Mouse (Mus musculus): ENCODE results near the gene Mylk4. TPM values are rescaled to one million over a fixed set of nuclear protein-coding genes. Genes with fewer than 3 reads are reported as not detected.
A peak's percentile ranks its signal among the peaks of the same experiment; 100 is the strongest.

Mylk4 gene
- polyA plus RNA-seq, 1 experiment: not detected

- Histone ChIP-seq H3K27ac (ENCODE audit: insufficient read depth, low read depth, low read length) (no peak overlapping the region), H3K4me3 (ENCODE audit: insufficient read depth, low read length) (no peak overlapping the region), H3K4me1 (ENCODE audit: control insufficient read depth, insufficient read depth, low read length) (no peaks in the 10 kb centered on the region)
- no peak for TF ChIP-seq POLR2A (IDR thresholded peaks at IDR 0.05; ENCODE audit: borderline replicate concordance, low read depth, low read length)
- no peak for TF ChIP-seq CTCF (IDR thresholded peaks at IDR 0.05; ENCODE audit: low read depth, low read length)
Observed at GRCm38 (mm10) chr13:32699376-32699775, 84.4 kb downstream of the Mylk4 start.

- TF ChIP-seq POLR2A (IDR thresholded peaks at IDR 0.05; ENCODE audit: borderline replicate concordance, low read depth, low read length) (no peak), CTCF (IDR thresholded peaks at IDR 0.05; ENCODE audit: low read depth, low read length) (no peak)
- Histone ChIP-seq H3K27ac (ENCODE audit: insufficient read depth, low read depth, low read length) (no peak overlapping the region), H3K4me1 (ENCODE audit: control insufficient read depth, insufficient read depth, low read length) (no peaks in the 10 kb centered on the region), H3K4me3 (ENCODE audit: insufficient read depth, low read length) (no peak overlapping the region)
Observed at GRCm38 (mm10) chr13:32698956-32699355, 84.8 kb downstream of the Mylk4 start.

- Histone ChIP-seq H3K27ac (ENCODE audit: insufficient read depth, low read depth, low read length) (no peak overlapping the region), H3K4me3 (ENCODE audit: insufficient read depth, low read length) (no peak overlapping the region), H3K4me1 (ENCODE audit: control insufficient read depth, insufficient read depth, low read length) (no peaks in the 10 kb centered on the region)
- TF ChIP-seq CTCF (IDR thresholded peaks at IDR 0.05; ENCODE audit: low read depth, low read length) (no peak), POLR2A (IDR thresholded peaks at IDR 0.05; ENCODE audit: borderline replicate concordance, low read depth, low read length) (no peak)
Observed at GRCm38 (mm10) chr13:32693886-32694455, 89.8 kb downstream of the Mylk4 start.

- Histone ChIP-seq H3K4me1 (ENCODE audit: control insufficient read depth, insufficient read depth, low read length) (no peaks in the 10 kb centered on the region), H3K4me3 (ENCODE audit: insufficient read depth, low read length) (no peak overlapping the region), H3K27ac (ENCODE audit: insufficient read depth, low read depth, low read length) (no peak overlapping the region)
- TF ChIP-seq POLR2A (IDR thresholded peaks at IDR 0.05; ENCODE audit: borderline replicate concordance, low read depth, low read length) (no peak), CTCF (IDR thresholded peaks at IDR 0.05; ENCODE audit: low read depth, low read length) (no peak)
Observed at GRCm38 (mm10) chr13:32692563-32692962, 91.2 kb downstream of the Mylk4 start.

GRCm38 (mm10) chr13:32690279-32690678 is 93.5 kb downstream of the Mylk4 start:
- TF ChIP-seq CTCF (IDR thresholded peaks at IDR 0.05; ENCODE audit: low read depth, low read length) (no peak), POLR2A (IDR thresholded peaks at IDR 0.05; ENCODE audit: borderline replicate concordance, low read depth, low read length) (no peak)
- Histone ChIP-seq H3K4me3 (ENCODE audit: insufficient read depth, low read length) (no peak overlapping the region), H3K4me1 (ENCODE audit: control insufficient read depth, insufficient read depth, low read length) (no peaks in the 10 kb centered on the region), H3K27ac (ENCODE audit: insufficient read depth, low read depth, low read length) (no peak overlapping the region)

- TF ChIP-seq POLR2A (IDR thresholded peaks at IDR 0.05; ENCODE audit: borderline replicate concordance, low read depth, low read length) (no peak), CTCF (IDR thresholded peaks at IDR 0.05; ENCODE audit: low read depth, low read length) (peak; percentile 31; the same call in 1 of the 2 replicates)
- Histone ChIP-seq H3K27ac (ENCODE audit: insufficient read depth, low read depth, low read length) (no peak overlapping the region), H3K4me3 (ENCODE audit: insufficient read depth, low read length) (no peak overlapping the region), H3K4me1 (ENCODE audit: control insufficient read depth, insufficient read depth, low read length) (peaks cover 3% of the 10 kb centered on the region; the same call in 1 of the 2 replicates)
Observed at GRCm38 (mm10) chr13:32680868-32681515, 102.8 kb downstream of the Mylk4 start.

GRCm38 (mm10) chr13:32680121-32680551 is 103.6 kb downstream of the Mylk4 start:
- H3K4me1 ChIP-seq (ENCODE audit: control insufficient read depth, insufficient read depth, low read length): peaks cover 3% of the 10 kb centered on the region; the same call in 1 of the 2 replicates
- TF ChIP-seq CTCF (IDR thresholded peaks at IDR 0.05; ENCODE audit: low read depth, low read length): no peak
- no peak for TF ChIP-seq POLR2A (IDR thresholded peaks at IDR 0.05; ENCODE audit: borderline replicate concordance, low read depth, low read length)
- no peak overlapping the region for H3K4me3 ChIP-seq (ENCODE audit: insufficient read depth, low read length)
- H3K27ac ChIP-seq (ENCODE audit: insufficient read depth, low read depth, low read length): no peak overlapping the region

- H3K4me1 ChIP-seq (ENCODE audit: control insufficient read depth, insufficient read depth, low read length): peaks cover 3% of the 10 kb centered on the region; the same call in 1 of the 2 replicates
- H3K27ac ChIP-seq (ENCODE audit: insufficient read depth, low read depth, low read length): no peak overlapping the region
- H3K4me3 ChIP-seq (ENCODE audit: insufficient read depth, low read length): no peak overlapping the region
- TF ChIP-seq POLR2A (IDR thresholded peaks at IDR 0.05; ENCODE audit: borderline replicate concordance, low read depth, low read length) (no peak), CTCF (IDR thresholded peaks at IDR 0.05; ENCODE audit: low read depth, low read length) (no peak)
Observed at GRCm38 (mm10) chr13:32678998-32679397, 104.8 kb downstream of the Mylk4 start.

- H3K27ac ChIP-seq (ENCODE audit: insufficient read depth, low read depth, low read length): no peak overlapping the region
- H3K4me1 ChIP-seq (ENCODE audit: control insufficient read depth, insufficient read depth, low read length): no peaks in the 10 kb centered on the region
- no peak for TF ChIP-seq CTCF (IDR thresholded peaks at IDR 0.05; ENCODE audit: low read depth, low read length)
- TF ChIP-seq POLR2A (IDR thresholded peaks at IDR 0.05; ENCODE audit: borderline replicate concordance, low read depth, low read length): no peak
- no peak overlapping the region for H3K4me3 ChIP-seq (ENCODE audit: insufficient read depth, low read length)
Observed at GRCm38 (mm10) chr13:32670782-32671181, 113.0 kb downstream of the Mylk4 start.

GRCm38 (mm10) chr13:32668296-32668695 is 115.5 kb downstream of the Mylk4 start:
- H3K4me3 ChIP-seq (ENCODE audit: insufficient read depth, low read length): no peak overlapping the region
- no peaks in the 10 kb centered on the region for H3K4me1 ChIP-seq (ENCODE audit: control insufficient read depth, insufficient read depth, low read length)
- H3K27ac ChIP-seq (ENCODE audit: insufficient read depth, low read depth, low read length): no peak overlapping the region
- TF ChIP-seq POLR2A (IDR thresholded peaks at IDR 0.05; ENCODE audit: borderline replicate concordance, low read depth, low read length): no peak
- no peak for TF ChIP-seq CTCF (IDR thresholded peaks at IDR 0.05; ENCODE audit: low read depth, low read length)
